Mouse (Mus musculus) gastrocnemius, postnatal 4 days (tissue): ENCODE data around the gene Ppm1e. TPM values are rescaled to one million over a fixed set of nuclear protein-coding genes. Genes with fewer than 3 reads are reported as not detected.

Source experiments
- DNase-seq, 2 experiments: peaks; one replicate each; pipeline ENCODE4 v3.0.0; 2021 to 2022; ENCODE audit warnings: low spot score in 2 of 2, mixed read lengths in 2 of 2
- total RNA-seq, 2 experiments: library from RNA; stranded (reverse); gene quantifications; 2 replicates each; pipeline ENCODE4 v1.2.3; 2021

Ppm1e gene
- total RNA-seq, 2 experiments from 2014 or later, result 0.71 to 0.86 TPM

- DNase-seq, result no peak
These were observed 104.7 kb downstream of the Ppm1e start for GRCm38 (mm10) chr11:87254149-87254548.

GRCm38 (mm10) chr11:87253294-87253693 is 105.5 kb downstream of the Ppm1e start:
- no peak for DNase-seq

DNA sequence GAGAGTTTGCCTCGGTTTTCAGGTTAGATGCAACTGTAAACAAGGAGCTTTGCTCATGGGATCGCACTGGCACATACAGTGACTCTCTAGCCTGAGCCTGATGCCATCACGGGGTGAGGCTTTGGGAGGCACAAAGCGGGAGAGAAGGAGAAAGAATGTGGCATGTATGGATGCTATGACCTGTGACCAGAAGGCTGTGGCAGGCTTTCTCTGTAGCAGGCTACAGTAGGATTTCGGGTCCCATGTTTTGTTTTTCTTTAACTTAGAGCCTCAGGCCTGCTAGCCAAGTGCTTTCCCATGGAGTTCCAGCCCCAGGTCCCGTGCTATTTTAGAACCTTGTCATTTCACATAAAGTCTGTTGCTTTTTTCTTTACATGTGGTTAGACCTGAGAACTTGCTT is 108.7 kb downstream of the Ppm1e start:
- no peak for DNase-seq

DNA sequence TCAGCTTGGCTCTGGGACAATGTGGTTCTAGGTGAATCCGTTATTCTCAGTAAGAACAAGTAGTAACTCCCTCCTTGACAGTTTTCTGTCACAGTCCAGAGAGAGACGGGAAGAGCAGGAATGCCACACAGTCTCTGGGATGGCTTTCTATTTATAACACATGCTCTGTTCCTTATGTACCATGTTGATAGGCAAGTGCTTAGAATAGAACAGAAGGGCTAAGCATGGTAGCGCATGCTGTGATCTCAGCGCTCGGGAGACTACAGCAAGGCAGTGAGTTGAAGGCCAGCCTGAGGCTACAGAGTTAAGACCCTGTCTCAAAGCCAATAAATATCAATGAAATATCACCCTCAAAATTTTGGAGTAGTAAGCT is 111.3 kb downstream of the Ppm1e start:
- DNase-seq, result no peak

DNA sequence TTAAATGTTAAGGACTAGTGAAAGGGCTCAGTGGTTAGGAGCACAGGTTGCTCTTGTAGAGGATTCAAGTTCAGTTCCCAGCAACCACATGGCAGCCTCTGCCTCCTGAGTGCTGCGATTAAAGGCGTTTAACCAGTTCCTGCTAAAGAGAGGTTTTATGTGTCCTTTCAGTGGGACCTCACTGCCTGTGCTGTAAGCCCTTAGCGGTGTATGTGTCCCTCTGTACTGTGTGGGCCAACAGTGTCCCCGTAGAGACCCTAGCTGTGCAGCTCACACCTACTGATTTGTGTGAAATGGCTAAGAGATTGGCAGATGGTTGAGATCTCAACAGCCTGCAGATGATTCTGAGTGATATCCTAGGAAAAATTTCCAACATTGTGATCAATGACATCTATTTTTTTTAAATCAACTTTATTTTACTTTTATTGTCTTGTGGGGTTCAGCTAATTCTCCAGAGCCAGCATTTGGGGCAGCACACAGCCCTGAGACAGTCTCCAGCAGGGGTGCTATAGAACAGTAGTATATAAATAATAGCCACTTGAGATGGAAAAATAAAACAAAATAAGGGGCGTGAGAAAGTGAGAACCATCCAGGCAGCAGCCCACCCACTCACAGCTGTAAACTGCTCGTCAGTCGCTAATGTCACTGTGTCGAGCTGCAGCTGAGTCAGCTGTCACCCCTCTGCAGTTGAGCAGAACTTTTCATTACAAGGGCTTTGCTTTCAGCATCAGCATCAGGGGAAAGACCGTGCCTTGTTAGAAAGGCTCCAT is 111.9 kb downstream of the Ppm1e start:
- DNase-seq, result no peak

GRCm38 (mm10) chr11:87246107-87246651 is 112.6 kb downstream of the Ppm1e start:
- DNase-seq, result no peak

GRCm38 (mm10) chr11:87245171-87245840 is 113.5 kb downstream of the Ppm1e start:
- DNase-seq, result no peak

DNA sequence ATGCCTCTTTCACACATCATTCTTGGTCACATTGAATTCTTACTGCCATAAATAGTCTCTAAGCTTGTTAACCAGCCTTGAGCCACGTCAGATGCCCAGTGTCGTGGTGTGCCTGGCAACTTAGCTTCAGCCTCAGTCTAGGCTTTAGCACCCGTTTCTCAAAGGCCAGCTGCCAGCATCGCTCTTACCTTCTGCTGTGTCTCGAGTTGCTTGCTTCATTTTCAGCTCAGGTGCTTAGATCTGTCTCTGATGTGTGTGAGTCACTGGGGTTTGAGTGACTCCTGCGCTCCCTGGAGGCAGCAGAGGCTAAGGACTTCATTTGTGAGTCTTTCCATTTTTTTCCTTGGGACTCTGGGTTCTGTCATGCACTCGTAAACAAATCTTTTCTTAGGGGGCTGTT is 117.6 kb downstream of the Ppm1e start:
- DNase-seq, result no peak

DNA sequence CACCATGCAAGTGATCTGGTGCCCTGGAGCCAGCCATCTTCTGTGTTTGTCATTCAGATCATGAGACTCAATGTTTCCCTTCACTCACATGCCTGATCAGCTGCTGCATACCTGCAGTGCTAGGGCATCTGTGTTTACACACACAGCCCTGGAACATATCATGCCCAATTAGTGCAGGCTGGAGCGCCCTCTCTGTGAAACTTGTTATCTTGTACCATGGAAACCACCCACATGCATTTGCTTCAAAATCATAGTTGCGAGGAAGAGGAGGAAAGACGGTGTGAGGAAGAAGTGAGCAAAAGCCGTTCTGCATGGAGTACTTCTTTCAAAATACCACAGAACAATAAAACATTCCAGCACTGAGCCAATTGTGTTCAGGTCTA is 118.0 kb downstream of the Ppm1e start:
- no peak for DNase-seq

DNA sequence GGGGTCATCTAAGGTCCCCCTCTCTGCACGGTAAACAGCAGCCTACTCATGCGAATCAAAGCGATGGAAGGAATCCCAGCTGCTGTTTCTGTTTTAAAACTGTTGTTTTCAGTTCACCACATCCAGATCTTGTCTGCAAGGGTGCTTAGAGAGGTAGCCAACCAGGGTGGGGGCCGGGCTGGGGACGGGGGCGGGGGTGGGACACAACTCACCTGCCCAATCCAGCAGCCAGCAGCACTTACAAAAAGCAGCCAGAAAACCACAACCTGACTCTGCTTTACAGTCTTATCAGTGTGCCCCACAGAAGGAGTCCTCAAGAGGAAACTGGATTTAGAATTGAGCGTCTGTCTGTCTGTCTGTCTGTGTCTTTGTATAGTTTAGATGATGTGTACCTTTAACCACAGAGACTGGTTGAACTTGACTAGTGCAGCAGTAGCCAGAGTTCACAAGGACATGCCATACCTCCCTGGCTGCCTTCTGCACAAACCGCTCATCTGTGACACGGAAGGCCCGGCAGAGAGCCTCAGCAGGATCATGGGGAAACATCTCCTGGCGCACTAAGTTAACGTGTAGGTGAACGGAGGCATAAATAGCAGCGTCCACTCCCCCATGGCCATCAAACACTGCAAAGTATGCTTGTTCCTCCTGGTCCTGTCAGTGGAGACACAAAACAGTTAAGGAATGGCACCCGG is 118.5 kb downstream of the Ppm1e start:
- DNase-seq, result no peak

DNA sequence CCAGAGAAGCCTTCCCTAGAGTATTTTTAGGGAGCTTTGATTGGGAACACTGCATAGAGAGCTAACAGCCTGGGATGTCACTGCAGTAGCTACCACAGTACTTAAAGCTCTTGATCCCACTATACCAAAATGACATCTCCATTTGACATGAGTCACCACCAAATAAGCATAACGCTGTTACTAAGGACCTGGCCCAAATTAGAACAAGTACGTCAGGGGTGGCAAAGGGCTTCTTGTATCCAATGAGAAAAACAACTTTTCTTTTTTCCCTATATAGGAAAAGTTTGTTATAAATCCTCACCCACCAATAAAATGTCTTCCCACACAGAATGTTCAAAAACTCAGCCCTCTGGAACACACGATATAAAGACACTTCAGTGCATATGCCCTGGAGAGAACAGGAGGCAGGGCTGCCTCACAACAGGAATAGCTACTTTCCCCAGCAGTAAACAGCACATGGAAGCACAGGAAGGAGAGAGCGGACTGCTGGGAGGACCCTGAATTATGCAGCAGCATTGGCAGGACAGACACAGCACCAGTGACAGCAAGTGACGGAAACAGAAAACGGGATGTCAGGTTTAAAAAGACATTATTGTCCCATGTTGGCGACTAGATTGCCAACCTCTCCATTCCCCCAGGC is 119.8 kb downstream of the Ppm1e start:
- DNase-seq, result no peak

GRCm38 (mm10) chr11:87235486-87235872 is 123.3 kb downstream of the Ppm1e start:
- no peak for DNase-seq

DNA sequence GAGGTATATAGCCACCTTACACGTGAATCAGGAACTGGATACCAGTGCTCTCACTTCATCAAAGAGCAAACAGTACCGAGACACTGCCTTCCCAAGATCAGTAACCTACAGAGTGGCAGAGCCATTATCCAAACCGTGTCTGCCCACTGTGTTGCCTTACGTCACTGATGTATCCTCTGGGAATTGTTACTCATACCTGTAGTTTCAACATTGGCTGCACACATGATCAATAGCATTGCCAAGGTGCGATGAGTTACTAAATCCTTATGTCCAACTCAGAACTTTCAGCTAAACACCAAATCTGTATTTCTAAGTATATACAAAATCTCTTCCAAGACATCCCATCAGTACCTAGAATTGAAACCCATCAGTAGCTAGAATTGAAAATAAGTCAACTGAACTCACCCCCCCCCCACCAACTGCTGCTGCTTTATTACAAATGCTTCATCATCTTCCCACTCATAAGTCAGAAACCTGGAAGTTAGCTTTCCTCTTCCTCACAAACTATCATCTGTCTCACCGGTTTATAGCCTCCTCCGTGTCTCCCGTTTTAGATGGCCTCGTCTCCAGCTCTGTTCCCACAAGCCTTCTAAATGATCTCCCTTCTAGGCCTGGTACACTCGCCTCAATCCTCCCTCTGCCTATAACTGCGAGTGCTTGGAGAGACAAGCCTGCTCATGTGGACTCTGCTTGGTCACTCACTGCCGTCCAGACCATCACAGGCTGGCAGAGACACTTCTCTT is 123.9 kb downstream of the Ppm1e start:
- DNase-seq, result no peak

- no peak for DNase-seq
These were observed 125.4 kb downstream of the Ppm1e start for GRCm38 (mm10) chr11:87233377-87233776.

DNA sequence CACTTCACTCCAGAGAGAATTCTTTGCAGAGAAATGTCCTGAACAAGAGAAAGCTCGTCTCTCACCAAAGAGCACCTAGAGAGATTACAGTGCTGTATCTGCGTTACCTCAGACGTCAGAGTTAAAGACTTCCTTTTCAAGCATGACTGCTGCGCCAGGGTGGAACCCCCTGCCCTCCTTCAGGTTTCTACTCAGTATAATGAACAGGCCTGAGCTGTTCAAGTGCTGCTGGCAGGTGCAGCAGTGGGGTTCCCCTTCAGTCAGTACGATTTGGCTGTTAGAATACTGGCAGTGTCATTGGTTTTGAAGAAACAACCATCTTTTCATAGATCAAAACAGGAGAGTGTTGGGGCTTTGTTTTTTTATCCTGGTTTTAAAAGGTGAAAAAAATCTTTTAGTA is 131.8 kb downstream of the Ppm1e start:
- DNase-seq, result no peak

DNA sequence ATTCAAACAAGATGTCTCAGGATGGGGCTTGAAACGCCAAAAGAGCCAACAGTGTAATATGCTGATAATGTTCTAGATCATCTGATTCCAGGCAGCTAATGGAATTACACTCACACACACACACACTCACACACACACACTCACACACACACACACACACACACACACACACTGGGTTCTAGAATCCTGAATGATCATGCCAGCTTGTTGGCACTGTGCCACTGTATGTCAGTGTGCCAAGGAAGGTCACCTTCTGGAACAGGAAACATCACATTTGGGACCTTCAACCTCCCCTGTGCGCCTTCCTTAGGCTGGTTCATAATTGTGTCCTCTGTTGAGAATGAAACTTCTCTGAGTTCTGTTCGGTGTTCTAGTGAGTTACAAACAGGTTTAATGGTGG is 136.1 kb downstream of the Ppm1e start:
- DNase-seq, result no peak

DNA sequence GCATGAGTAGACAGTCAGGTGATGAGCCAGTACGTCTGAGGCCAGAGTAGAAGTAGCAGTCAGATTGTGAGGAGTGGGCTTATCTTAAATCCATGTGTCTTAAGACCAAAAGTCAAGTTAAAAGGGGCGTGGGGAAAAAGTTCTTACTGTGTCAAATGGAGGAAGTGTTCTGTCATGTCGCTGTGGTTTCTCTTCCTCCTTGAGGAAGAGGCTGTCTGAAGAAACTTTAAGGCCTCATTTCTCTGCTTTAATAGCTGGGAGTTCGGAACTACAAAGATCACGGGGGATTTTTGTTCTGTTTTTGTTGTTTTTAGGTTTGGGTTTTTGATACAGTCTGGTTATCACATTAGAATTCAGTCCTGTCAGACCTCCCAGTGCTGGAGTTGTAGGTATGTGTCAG is 146.5 kb downstream of the Ppm1e start:
- no peak for DNase-seq
